Mouse (Mus musculus) liver, postnatal 0 days (tissue): ENCODE measurements at regions not wholly inside any gene's neighbourhood (a gene's known extent, or its start where the extent isn't known, plus 50 kb on each side); places are given as distances from the start of the nearest gene placed in this dataset.

Source experiments
- ATAC-seq: fragments of 200-750 bp; cut with Nextera tagmentation; 2 replicates; pipeline ENCODE4 v1.8.0; 2017; ENCODE audit warnings: mild to moderate bottlenecking, moderate library complexity
- DNase-seq: peaks from one replicate; pipeline ENCODE4 v3.0.0-alpha.2; 2016
- H3K27ac ChIP-seq: fragments of 300-500 bp; sonication (generic); 2 replicates; pipeline ENCODE4 v1.5.1; 2014; ENCODE audit warnings: antibody characterized with exemption, moderate library complexity, mild to moderate bottlenecking, low read depth
- H3K27me3 ChIP-seq: fragments of 300-500 bp; sonication (generic); 2 replicates; pipeline ENCODE4 v1.6.1; 2014; ENCODE audit warnings: low read length, control low read depth, mixed read lengths; ENCODE audit not compliant: insufficient read depth
- H3K36me3 ChIP-seq: fragments of 300-500 bp; sonication (generic); replicated peaks from 2 replicates; pipeline ENCODE4 v1.6.1; 2014; ENCODE audit warnings: mild to moderate bottlenecking, control low read depth, low read length, moderate library complexity, mixed read lengths; ENCODE audit not compliant: insufficient read depth
- H3K4me1 ChIP-seq: fragments of 300-500 bp; sonication (generic); 2 replicates; pipeline ENCODE4 v1.6.1; 2014; ENCODE audit warnings: antibody characterized with exemption, mild to moderate bottlenecking, control low read depth; ENCODE audit not compliant: insufficient read depth
- H3K4me2 ChIP-seq: fragments of 300-500 bp; sonication (generic); 2 replicates; pipeline ENCODE4 v1.6.1; 2014; ENCODE audit warnings: low read depth, mild to moderate bottlenecking, low read length, moderate library complexity, mixed read lengths
- H3K4me3 ChIP-seq: fragments of 300-500 bp; sonication (generic); 2 replicates; pipeline ENCODE4 v1.5.1; 2014; ENCODE audit warnings: low read depth, low read length
- H3K9ac ChIP-seq: fragments of 300-500 bp; sonication (generic); replicated peaks from 2 replicates; pipeline ENCODE4 v1.6.1; 2014; ENCODE audit warnings: mild to moderate bottlenecking, moderate library complexity
- H3K9me3 ChIP-seq: fragments of 300-500 bp; sonication (generic); 2 replicates; pipeline ENCODE4 v1.6.1; 2016; ENCODE audit warnings: mild to moderate bottlenecking, control low read depth, low read length, mixed read lengths
- CTCF ChIP-seq: sonication (generic); IDR thresholded peaks from 2 replicates; pipeline ENCODE4 v1.5.1; 2016; ENCODE audit warnings: antibody characterized with exemption, low read depth
- EP300 ChIP-seq: IDR thresholded peaks from 2 replicates; pipeline ENCODE4 v1.6.1; 2016; ENCODE audit warnings: antibody characterized with exemption, low read depth, mild to moderate bottlenecking
- WGBS: fragments of 180-500 bp; shearing (Covaris S2); extraction: QIAGEN DNeasy Blood & Tissue Kit; methylation state at CpG from one replicate; pipeline ENCODE4 v1.1.7; 2014; ENCODE audit not compliant: insufficient replicate concordance; 5-methylcytosine and 5-hydroxymethylcytosine counted together

- Histone ChIP-seq H3K4me1 (no peaks in the 10 kb centered on the region), H3K9ac (no peak overlapping the region), H3K36me3 (no peaks in the 10 kb centered on the region), H3K4me3 (no peak overlapping the region), H3K4me2 (no peak overlapping the region), H3K9me3 (no peaks in the 10 kb centered on the region), H3K27ac (no peak overlapping the region), H3K27me3 (no peaks in the 10 kb centered on the region)
- DNase-seq = no peak
- WGBS = 43% methylated on average over 2 of the region's 2 CpGs
- TF ChIP-seq EP300 (no peak), CTCF (no peak)
- no peak for ATAC-seq
These were observed 265.3 kb downstream of the Rpl36a-ps1 start for GRCm38 (mm10) chr14:98728863-98729262.

- H3K9me3 ChIP-seq = no peaks in the 10 kb centered on the region
- no peak overlapping the region for H3K4me2 ChIP-seq
- 47% methylated on average over 9 of the region's 9 CpGs for WGBS
- H3K4me3 ChIP-seq = no peak overlapping the region
- H3K36me3 ChIP-seq = no peaks in the 10 kb centered on the region
- H3K27me3 ChIP-seq = no peaks in the 10 kb centered on the region
- no peak overlapping the region for H3K9ac ChIP-seq
- H3K4me1 ChIP-seq = no peaks in the 10 kb centered on the region
- DNase-seq (no peak), ATAC-seq (no peak)
- H3K27ac ChIP-seq = no peak overlapping the region
- TF ChIP-seq CTCF (no peak), EP300 (no peak)
These were observed 271.6 kb downstream of the Rpl36a-ps1 start for GRCm38 (mm10) chr14:98722481-98722880.

GRCm38 (mm10) chr14:98721033-98721432, 273.1 kb downstream of the Rpl36a-ps1 start:
- 73% methylated on average over 2 of the region's 2 CpGs for WGBS
- no peak overlapping the region for H3K4me3 ChIP-seq
- ATAC-seq (no peak), DNase-seq (no peak)
- H3K27me3 ChIP-seq = no peaks in the 10 kb centered on the region
- H3K9me3 ChIP-seq = no peaks in the 10 kb centered on the region
- TF ChIP-seq CTCF (no peak), EP300 (no peak)
- no peak overlapping the region for H3K4me2 ChIP-seq
- no peaks in the 10 kb centered on the region for H3K36me3 ChIP-seq
- H3K4me1 ChIP-seq = no peaks in the 10 kb centered on the region
- no peak overlapping the region for H3K9ac ChIP-seq
- H3K27ac ChIP-seq = no peak overlapping the region

- Histone ChIP-seq H3K4me1 (no peaks in the 10 kb centered on the region), H3K9me3 (no peaks in the 10 kb centered on the region), H3K36me3 (no peaks in the 10 kb centered on the region), H3K27me3 (no peaks in the 10 kb centered on the region), H3K27ac (no peak overlapping the region), H3K9ac (no peak overlapping the region), H3K4me3 (no peak overlapping the region), H3K4me2 (no peak overlapping the region)
- ATAC-seq = no peak
- DNase-seq = no peak
- TF ChIP-seq CTCF (no peak), EP300 (no peak)
- 79% methylated on average over 2 of the region's 2 CpGs for WGBS
These were observed 286.1 kb downstream of the Rpl36a-ps1 start for GRCm38 (mm10) chr14:98708045-98708444.

GRCm38 (mm10) chr14:98707574-98707973, 286.5 kb downstream of the Rpl36a-ps1 start:
- ATAC-seq = no peak
- TF ChIP-seq EP300 = no peak
- no peak for TF ChIP-seq CTCF
- no peaks in the 10 kb centered on the region for H3K36me3 ChIP-seq
- no peak overlapping the region for H3K4me2 ChIP-seq
- no peak for DNase-seq
- no peaks in the 10 kb centered on the region for H3K4me1 ChIP-seq
- no peaks in the 10 kb centered on the region for H3K9me3 ChIP-seq
- no peaks in the 10 kb centered on the region for H3K27me3 ChIP-seq
- no peak overlapping the region for H3K27ac ChIP-seq
- H3K4me3 ChIP-seq = no peak overlapping the region
- no peak overlapping the region for H3K9ac ChIP-seq
- 82% methylated on average over 4 of the region's 4 CpGs for WGBS

- ATAC-seq = no peak
- TF ChIP-seq EP300 = no peak
- TF ChIP-seq CTCF = no peak
- Histone ChIP-seq H3K4me3 (no peak overlapping the region), H3K9me3 (no peaks in the 10 kb centered on the region), H3K4me1 (no peaks in the 10 kb centered on the region), H3K27ac (no peak overlapping the region), H3K27me3 (no peaks in the 10 kb centered on the region), H3K4me2 (no peak overlapping the region), H3K9ac (no peak overlapping the region), H3K36me3 (no peaks in the 10 kb centered on the region)
- DNase-seq = no peak
- 72% methylated on average over 6 of the region's 6 CpGs for WGBS
These were observed 290.8 kb downstream of the Rpl36a-ps1 start for GRCm38 (mm10) chr14:98703289-98703688.

DNA sequence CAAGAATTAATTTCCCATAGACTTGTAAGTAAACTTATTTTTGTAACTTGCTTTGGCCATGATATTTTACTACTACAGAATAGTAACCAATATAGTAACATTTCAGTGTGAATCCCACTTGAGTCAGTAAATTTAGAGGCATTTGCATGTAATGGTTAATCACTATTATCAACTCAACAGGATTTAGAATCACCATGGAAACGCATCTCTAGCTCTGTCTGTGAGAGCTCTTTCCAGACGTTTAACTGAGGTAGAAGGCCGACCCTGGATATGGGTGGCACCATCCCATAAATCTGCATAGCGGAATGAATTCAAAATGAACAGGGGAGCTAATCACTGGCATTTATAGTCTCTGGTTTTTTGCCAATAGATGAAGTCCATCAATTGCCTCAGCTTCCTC, 337.6 kb downstream of the Rpl36a-ps1 start:
- WGBS = 62% methylated on average over 4 of the region's 4 CpGs

More for the DNA sequence above, 337.6 kb downstream of the Rpl36a-ps1 start:
- Histone ChIP-seq H3K9ac (no peak overlapping the region), H3K4me2 (no peak overlapping the region), H3K27ac (no peak overlapping the region), H3K9me3 (no peaks in the 10 kb centered on the region), H3K36me3 (no peaks in the 10 kb centered on the region), H3K27me3 (no peaks in the 10 kb centered on the region), H3K4me3 (no peak overlapping the region), H3K4me1 (no peaks in the 10 kb centered on the region)
- ATAC-seq (no peak), DNase-seq (no peak)
- TF ChIP-seq CTCF (no peak), EP300 (no peak)
